Comparison of ENCODE assay signal across 10 mouse cellular contexts in genomic region chr19:26844813-26845212, GRCm38 (mm10). TPM values are rescaled to one million over a fixed set of nuclear protein-coding genes. Genes with fewer than 3 reads are reported as not detected.
DNase-seq lines count a peak whose midpoint lies in the region; ATAC-seq and TF ChIP-seq lines count a peak whose summit lies in the region.
"Had no signal": no experiment of that assay in that cellular context is flagged by ENCODE, and none has a peak within 500 bp of the region (broad histone marks: within the 10 kb centered on the region; RNA-seq: fewer than 3 reads in every experiment).

No protein-coding gene starts in this region.

- H3K27me3 ChIP-seq in thymus, adult 2 months (ENCODE audit: control insufficient read depth, insufficient read depth, low read length), result no peaks in the 10 kb centered on the region
- no peaks in the 10 kb centered on the region for H3K27me3 ChIP-seq in liver, embryonic 13.5 days

- peaks cover 2% of the 10 kb centered on the region for H3K4me1 ChIP-seq in thymus, adult 2 months (replicated peaks; ENCODE audit: control insufficient read depth, insufficient read depth, low read length)
- peaks cover 4% of the 10 kb centered on the region; the same call in 1 of the 2 replicates for H3K4me1 ChIP-seq in liver, embryonic 13.5 days (replicated peaks)

- WGBS in thymus, adult 2 months, result 77% methylated on average over 8 of the region's 8 CpGs
- 38% methylated on average over 8 of the region's 8 CpGs for WGBS in liver, embryonic 13.5 days (ENCODE audit: insufficient replicate concordance)

- no peak overlapping the region for H3K27ac ChIP-seq in thymus, adult 2 months (ENCODE audit: control insufficient read depth, insufficient read depth, low read length)
- no peak overlapping the region for H3K27ac ChIP-seq in liver, embryonic 13.5 days
- H3K27ac ChIP-seq: macrophage had no signal

- DNase-seq in embryo, embryonic 10 days (ENCODE audit: low spot score), result peak; percentile 88
- no peak for DNase-seq in embryo, embryonic 9.5 days (ENCODE audit: extremely low spot score)
- peak; percentile 4 for DNase-seq in thymus, adult 2 months
- no peak for DNase-seq in thymus, adult 18-20 months
- no peak for DNase-seq in liver, embryonic 13.5 days
- no peak for DNase-seq in urinary bladder, postnatal 25 days (ENCODE audit: low spot score)
- DNase-seq in adrenal gland, adult 8-10 months, result no peak
- no peak for DNase-seq in cerebellum, adult 9-11 months

- no peaks in the 10 kb centered on the region for H3K9me3 ChIP-seq in liver, embryonic 13.5 days (replicated peaks)

- H3K36me3 ChIP-seq in thymus, adult 2 months (ENCODE audit: control insufficient read depth, insufficient read depth, low read length), result no peaks in the 10 kb centered on the region
- no peaks in the 10 kb centered on the region for H3K36me3 ChIP-seq in liver, embryonic 13.5 days

- TF ChIP-seq CTCF in thymus, adult 2 months (IDR thresholded peaks at IDR 0.05; ENCODE audit: borderline replicate concordance, control insufficient read depth, extremely low read depth, insufficient read depth, low read length, poor library complexity), result no peak

- H3K4me3 ChIP-seq in thymus, adult 2 months (ENCODE audit: control insufficient read depth, insufficient read depth, low read length), result no peak overlapping the region
- no peak overlapping the region for H3K4me3 ChIP-seq in liver, embryonic 13.5 days (replicated peaks)

- H3K9ac ChIP-seq in liver, embryonic 13.5 days, result no peak overlapping the region

- ATAC-seq in liver, embryonic 13.5 days (ENCODE audit: low read depth), result no peak

- peak overlapping the region; percentile 54 for H3K4me2 ChIP-seq in liver, embryonic 13.5 days

- no peak for TF ChIP-seq POLR2A in thymus, adult 2 months (IDR thresholded peaks at IDR 0.05; ENCODE audit: control insufficient read depth, extremely low read depth, insufficient read depth, low read length, poor library complexity)

RNA-seq across cellular contexts. Expression of gene Gm815, which starts 40.9 kb away (rescaled TPM):
- not detected in 2 replicates for polyA plus RNA-seq in thymus, adult 2 months (2012; rRNA removed)
- not detected in 2 replicates for polyA plus RNA-seq in liver, embryonic 13.5 days (2015; fragmentation: Nextera tagmentation; extraction: Ambion mirVana)
- total RNA-seq in adrenal gland, adult 8-10 months (2022), result not detected
- total RNA-seq: adrenal gland, postnatal 25 days had no signal
- polyA plus RNA-seq: macrophage had no signal

Comparison
In these comparisons a context has a peak if more than half of its experiments do, and no peak if none do; other contexts are left out.
1. DNase-seq: peak in embryo, embryonic 10 days (single experiment) and thymus, adult 2 months (single experiment); none in embryo, embryonic 9.5 days (single experiment), thymus, adult 18-20 months (0 of 2), liver, embryonic 13.5 days (single experiment), urinary bladder, postnatal 25 days (single experiment), adrenal gland, adult 8-10 months (single experiment) and cerebellum, adult 9-11 months (single experiment).